Mouse (Mus musculus) adrenal gland, postnatal 10 days (tissue): ENCODE measurements around the gene Iqgap2. TPM values are rescaled to one million over a fixed set of nuclear protein-coding genes. Genes with fewer than 3 reads are reported as not detected.

Experiments used
- DNase-seq: peaks from one replicate; pipeline ENCODE4 v3.0.0; 2021; ENCODE audit warnings: mixed read lengths
- total RNA-seq, 2 experiments: library from RNA; stranded (reverse); gene quantifications; 2 replicates each; pipeline ENCODE4 v1.2.3; 2021

The Iqgap2 gene
- total RNA-seq, 2 experiments from 2014 or later: 63.8 to 81.7 TPM

DNA sequence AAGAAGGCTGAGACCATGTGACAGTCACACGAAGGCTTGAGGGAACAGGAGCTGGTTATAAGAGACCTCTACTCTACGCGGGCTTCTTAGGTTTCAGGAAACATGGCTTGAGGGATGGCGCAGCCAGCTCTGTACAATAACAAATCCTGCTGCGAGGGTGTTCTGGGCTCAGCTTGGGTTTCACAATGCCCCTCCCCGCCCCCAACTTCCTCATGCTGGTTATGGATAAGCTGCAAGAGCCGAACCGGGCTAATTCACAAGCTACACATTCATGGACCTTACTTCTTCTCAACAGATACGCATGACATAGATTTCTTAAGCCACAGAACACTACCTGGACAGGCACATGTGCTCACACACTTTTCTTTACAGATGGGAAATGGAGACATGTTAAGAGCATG lies 113.0 kb downstream of the Iqgap2 start:
- DNase-seq: peak; percentile 35

DNA sequence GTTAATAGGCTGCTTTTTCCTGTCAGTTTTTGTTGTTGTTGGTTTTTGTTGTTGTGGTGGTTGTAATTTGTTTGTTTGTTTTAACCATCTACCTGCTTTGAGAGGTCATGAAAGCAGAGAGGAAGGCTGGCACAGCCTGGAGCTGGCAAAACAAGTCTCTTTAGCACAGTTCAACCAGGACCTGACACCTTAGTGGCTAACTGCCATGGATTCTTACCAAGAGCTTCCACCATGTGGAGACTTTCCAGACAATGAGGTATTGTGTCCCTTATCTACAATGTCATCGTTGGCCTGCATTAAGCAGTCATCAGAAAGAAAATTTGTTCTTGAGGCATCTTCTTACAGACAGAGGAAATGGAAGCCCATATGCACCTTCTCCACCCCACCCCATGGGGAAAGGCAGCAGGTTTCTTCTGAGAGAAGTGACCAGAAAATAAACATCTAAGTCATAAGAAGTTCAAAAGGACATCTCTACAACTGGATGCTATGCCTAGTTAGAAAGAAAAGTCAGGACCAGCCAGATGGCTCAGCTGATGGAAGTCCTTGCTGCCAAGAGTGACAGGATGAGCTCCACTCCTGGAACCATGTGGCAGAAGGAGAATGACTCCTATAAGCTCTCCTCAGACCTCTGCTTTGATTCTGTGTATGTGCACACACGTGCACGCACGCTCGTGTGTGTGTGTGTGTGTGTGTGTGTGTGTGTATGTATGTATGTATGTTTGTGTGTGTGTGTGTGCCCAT lies 113.9 kb downstream of the Iqgap2 start:
- no peak for DNase-seq

DNA sequence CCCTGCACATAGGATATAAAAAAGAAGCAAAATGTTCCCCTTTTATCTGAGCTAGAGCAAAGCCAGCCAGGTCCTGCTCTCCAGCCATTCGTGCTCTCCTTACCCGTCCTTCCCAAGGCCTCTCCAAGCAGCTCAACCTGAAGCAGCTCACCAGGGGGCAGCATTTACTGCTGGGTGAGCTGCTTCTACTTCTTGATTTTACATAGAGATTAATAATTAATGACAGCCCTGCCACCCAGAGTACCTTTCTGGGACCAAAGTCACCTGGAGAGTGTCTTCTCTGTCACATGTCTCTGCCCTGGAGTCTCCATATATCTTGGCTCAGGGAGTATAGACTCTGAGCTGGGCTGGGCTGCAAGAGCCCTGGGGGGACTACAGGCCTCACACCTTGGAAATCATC lies 114.5 kb downstream of the Iqgap2 start:
- DNase-seq: peak; percentile 85

GRCm38 (mm10) chr13:95774966-95775696 lies 116.6 kb downstream of the Iqgap2 start:
- no peak for DNase-seq

DNA sequence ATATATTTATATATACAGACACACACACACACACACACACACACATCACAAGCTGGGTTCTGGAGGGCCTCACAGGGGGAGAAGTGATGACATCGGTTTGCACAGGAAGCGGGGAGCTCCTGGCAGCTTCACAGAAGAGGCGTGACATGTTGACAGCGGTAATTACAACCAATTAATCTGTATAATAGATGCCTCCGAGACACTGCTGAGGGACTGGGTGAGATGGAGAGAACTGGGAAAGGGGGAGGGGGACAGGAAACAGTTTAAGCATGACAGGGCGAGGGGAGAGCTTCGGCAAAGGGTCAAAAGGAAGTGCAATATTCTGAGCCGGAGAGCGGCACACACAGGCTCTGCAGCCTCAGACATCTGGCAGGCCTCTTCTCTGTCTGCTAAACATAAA lies 126.7 kb downstream of the Iqgap2 start:
- DNase-seq: peak; percentile 34

GRCm38 (mm10) chr13:95763876-95764517 lies 127.7 kb downstream of the Iqgap2 start:
- DNase-seq: peak; percentile 82

- DNase-seq: no peak
Measured at GRCm38 (mm10) chr13:95759810-95760209, 131.9 kb downstream of the Iqgap2 start.

DNA sequence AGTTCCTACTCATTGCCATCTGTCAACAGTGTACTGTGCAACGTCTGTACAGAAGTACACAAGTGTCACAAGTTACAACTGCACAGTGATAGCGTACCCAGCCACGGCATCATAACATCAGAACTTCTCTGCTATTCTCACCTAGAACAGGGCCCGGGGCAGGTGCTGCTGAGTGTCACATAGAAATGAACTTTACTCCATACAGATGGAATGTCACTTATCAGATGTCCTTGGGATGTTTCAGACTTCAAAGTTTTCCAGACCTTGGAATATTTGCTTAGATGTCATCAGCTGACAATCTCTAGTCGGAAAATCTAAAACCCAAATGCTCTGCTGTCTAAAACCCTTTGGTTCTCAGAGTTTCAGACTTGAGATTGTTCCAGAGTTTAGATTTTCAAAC lies 137.4 kb downstream of the Iqgap2 start:
- no peak for DNase-seq

DNA sequence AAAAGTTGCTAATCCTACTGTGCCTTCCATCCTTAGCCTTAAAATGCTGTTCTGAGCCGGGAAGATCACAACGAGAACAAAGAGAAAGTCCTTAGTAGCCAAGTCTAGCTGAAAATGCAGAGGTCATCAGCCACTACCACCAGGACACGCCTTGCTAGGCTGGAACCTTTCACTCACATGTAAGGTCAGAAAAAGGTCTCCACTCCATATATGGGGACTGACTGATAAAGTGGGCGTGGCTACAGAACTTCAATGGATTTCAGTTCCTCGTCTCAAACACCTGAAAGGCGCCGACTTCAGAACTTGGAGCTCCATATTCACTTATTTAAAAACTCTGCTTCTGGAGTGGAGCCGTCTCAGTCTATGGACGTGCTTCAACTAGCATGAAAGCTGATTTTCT lies 139.3 kb downstream of the Iqgap2 start:
- no peak for DNase-seq

GRCm38 (mm10) chr13:95747541-95747940 lies 144.2 kb downstream of the Iqgap2 start:
- no peak for DNase-seq

DNA sequence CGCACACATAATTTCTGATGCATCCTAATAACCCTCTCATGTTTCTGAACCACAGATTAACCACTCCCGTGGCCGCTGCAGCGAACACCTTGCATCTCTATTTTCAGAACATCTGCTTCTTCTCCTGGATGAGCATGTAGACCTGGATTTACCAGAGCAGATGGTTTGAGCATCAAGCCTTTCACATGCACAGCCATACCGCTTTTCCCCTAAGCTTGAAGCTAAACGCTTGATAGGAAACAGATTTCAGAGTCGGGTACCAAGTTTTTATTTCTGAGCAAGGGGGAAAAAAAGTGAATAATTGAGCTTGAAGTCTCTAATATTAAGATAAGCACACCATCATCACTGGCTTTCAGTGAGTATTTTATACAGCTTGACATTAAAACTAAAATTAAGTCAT lies 144.6 kb downstream of the Iqgap2 start:
- no peak for DNase-seq

DNA sequence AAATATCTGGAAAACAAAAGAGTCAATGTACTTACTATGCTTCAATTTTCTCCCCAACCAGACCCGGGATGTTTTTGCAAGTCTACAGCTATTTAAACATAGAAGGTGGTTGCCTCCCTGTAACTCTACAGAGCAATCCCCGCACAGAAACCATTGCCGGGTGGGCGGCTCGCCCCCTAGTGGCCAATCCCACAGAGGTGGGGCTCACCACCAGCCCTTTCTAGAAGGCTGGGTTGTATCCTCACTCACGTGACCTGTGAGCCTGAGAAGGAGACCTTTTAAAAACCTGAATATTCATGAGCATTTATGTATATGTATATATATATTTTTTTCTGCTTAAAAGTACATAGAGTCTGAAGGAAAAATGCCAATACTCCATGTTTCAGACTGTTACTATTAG lies 145.2 kb downstream of the Iqgap2 start:
- peak; percentile 79 for DNase-seq

GRCm38 (mm10) chr13:95745451-95745850 lies 146.3 kb downstream of the Iqgap2 start:
- no peak for DNase-seq

DNA sequence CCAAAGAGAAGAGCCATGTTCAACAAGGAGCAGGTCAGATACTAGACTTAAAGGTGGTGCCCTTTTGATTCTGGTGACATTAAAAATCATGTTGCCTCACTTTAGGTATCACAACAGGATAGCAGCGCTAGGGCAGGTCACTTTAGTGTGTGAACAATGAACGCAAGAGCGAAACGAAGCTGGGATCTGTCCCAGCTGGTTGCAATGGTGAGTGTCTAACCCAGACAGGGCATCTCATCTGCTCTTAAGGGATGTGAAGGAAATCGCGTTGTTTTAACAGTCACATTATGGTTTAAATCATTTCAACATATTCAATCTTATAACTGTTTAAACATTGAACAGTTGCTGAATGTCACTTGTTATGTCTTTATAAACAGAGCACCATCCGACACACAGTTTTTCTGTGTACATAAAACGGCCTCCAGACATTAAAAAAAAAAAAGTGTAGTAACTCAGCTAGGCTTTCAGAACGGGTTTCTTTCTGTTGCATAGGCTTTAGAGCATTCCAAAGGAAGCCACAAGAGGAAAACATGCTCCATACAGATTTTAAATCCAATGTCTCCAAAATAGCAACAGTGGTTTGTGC lies 148.7 kb downstream of the Iqgap2 start:
- no peak for DNase-seq

DNA sequence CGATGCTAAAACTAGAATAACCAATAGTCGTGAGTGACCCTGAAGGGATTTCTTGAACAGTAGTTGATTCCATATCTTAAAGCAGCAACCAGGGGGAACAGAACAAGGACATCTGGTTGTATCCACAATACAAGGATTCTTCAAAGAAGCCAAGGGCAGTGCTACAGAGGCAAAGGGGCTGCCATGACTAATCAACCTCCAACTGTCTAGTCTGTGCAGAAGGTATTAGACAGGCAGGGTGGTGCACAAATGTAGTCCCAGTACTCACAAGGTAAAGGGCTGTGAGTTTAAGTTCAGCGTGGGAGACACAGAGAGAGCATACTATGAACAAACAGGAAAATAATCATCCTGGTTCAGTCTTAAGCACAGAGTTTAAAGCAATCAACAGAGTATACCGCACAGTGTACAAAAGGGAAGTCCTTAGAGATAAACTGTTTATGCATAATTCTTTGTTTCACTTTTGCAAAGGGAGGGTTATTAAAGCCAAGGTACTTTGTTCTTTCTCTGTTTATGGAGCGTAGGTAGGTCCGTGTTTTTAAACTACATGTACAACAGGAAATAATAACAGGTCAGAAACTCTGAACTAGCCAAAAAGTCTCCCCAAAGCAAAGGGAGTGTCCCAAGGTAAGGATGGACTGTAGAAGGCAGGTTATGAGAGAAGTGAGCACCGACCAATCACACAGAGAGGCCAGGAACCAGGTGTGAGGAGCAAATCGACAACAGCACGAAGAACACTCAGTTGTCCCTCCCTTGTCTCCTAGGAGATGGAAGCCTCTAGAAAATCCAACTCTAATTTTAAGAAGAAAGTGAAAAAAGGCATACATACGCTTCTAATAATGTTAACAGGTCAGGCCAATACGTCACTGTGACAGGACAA lies 149.7 kb downstream of the Iqgap2 start:
- DNase-seq: no peak

GRCm38 (mm10) chr13:95739651-95740050 lies 152.1 kb downstream of the Iqgap2 start:
- DNase-seq: peak; percentile 22

GRCm38 (mm10) chr13:95730491-95730890 lies 161.2 kb downstream of the Iqgap2 start:
- DNase-seq: no peak

- DNase-seq: peak; percentile 78
Measured at GRCm38 (mm10) chr13:95719320-95720232, 172.1 kb downstream of the Iqgap2 start.

GRCm38 (mm10) chr13:95715356-95715755 lies 176.4 kb downstream of the Iqgap2 start:
- no peak for DNase-seq

DNA sequence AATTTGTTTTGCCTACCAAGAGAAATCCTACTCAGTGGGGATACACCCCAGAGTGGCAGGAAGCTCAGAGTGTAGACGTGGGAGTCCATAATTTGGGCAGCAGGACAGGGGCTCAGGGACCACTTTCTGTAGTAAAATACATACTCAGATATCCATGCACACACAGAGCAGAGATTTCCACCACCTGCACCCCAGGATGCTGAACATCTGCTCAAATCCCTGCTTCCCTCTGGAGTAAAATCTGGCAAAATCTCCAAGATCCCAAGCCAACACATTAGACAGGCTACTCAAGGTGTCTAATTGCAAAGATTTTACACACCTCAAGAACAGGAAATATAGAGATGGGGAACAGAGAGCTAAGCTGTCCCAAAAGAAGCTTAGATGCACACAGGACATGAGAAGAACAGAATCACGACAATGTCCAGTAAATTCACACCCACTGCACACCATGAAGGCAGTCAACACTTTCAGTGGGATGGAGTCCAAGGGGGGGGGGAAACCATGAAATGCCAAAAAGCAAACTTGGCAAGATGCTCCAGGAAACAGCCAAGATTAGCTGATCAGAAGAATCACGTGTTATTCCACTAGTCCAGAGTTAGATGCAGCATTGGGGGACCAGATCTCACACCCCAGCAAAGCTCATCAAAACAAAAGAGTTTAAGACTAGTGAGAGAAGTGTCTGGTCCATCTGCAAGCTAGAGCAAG lies 177.3 kb downstream of the Iqgap2 start:
- no peak for DNase-seq
